Mouse (Mus musculus): ENCODE measurements around the gene Pkdcc. TPM values are rescaled to one million over a fixed set of nuclear protein-coding genes. Genes with fewer than 3 reads are reported as not detected.

The Pkdcc gene
- polyA plus RNA-seq (2016; fragmentation: Nextera tagmentation; extraction: Ambion mirVana) = 14.6 and 17.9 TPM in 2 replicates

- ATAC-seq (ENCODE audit: low FRiP score) = peak; percentile 85
- H3K4me1 ChIP-seq = peaks cover 57% of the 10 kb centered on the region
- 1% methylated on average over 78 of the region's 105 CpGs for WGBS
- no peaks in the 10 kb centered on the region for H3K9me3 ChIP-seq (replicated peaks)
- peak within 1 kb of the TSS; percentile 96 for H3K27ac ChIP-seq
- 0 out of 2 replicates have a peak, but pooled peaks cover 3% of the 10 kb centered on the region for H3K27me3 ChIP-seq
- peak within 1 kb of the TSS; percentile 94 for H3K4me2 ChIP-seq (replicated peaks)
- no peaks in the 10 kb centered on the region for H3K36me3 ChIP-seq
- H3K9ac ChIP-seq = peak within 1 kb of the TSS; percentile 98
- peak within 1 kb of the TSS; percentile 89 for H3K4me3 ChIP-seq
Observed at GRCm38 (mm10) chr17:83214674-83215528, at the start of gene Pkdcc. Gene Pkdcc (plus strand): TSS chr17:83215292.

DNA sequence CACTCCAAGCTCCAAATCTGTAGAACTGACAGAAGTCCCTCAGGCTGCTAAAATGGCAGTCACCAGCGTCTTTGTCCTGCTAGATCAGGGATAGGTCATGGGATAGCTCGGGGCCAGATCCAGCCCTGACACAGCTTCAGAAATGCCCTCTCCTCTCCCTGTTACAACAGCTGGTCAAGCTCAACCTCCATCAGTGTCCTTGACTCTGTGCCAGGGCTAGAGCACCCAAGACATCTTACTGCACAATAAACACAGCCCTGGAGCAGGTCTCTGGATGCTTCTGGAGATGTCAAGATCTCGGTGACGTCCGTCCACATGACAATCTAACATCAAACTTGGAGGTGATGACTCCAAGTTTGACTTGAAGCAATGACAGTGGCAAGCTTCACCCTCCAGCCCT is 48.9 kb upstream of the Pkdcc start:
- H3K27ac ChIP-seq = no peak overlapping the region
- 83% methylated on average over 5 of the region's 5 CpGs for WGBS
- H3K27me3 ChIP-seq = no peaks in the 10 kb centered on the region
- H3K4me1 ChIP-seq = peaks cover 20% of the 10 kb centered on the region
- H3K36me3 ChIP-seq = no peaks in the 10 kb centered on the region
- H3K9ac ChIP-seq = no peak overlapping the region
- H3K4me3 ChIP-seq = no peak overlapping the region
- H3K9me3 ChIP-seq (replicated peaks) = peaks cover 1% of the 10 kb centered on the region
- no peak overlapping the region for H3K4me2 ChIP-seq (replicated peaks)
- ATAC-seq (ENCODE audit: low FRiP score) = no peak

GRCm38 (mm10) chr17:83176146-83176545 is 38.9 kb upstream of the Pkdcc start:
- Histone ChIP-seq H3K9me3 (replicated peaks) (peaks cover 6% of the 10 kb centered on the region), H3K27ac (no peak overlapping the region), H3K36me3 (no peaks in the 10 kb centered on the region), H3K4me3 (no peak overlapping the region), H3K4me2 (replicated peaks) (no peak overlapping the region), H3K27me3 (no peaks in the 10 kb centered on the region; the same call in 1 of the 2 replicates), H3K4me1 (peaks cover 20% of the 10 kb centered on the region), H3K9ac (no peak overlapping the region)
- ATAC-seq (ENCODE audit: low FRiP score) = no peak
- WGBS = 86% methylated on average over 4 of the region's 4 CpGs

GRCm38 (mm10) chr17:83178483-83179150 is 36.5 kb upstream of the Pkdcc start:
- 41% methylated on average over 9 of the region's 9 CpGs for WGBS
- no peak for ATAC-seq (ENCODE audit: low FRiP score)
- H3K9ac ChIP-seq = no peak overlapping the region

DNA sequence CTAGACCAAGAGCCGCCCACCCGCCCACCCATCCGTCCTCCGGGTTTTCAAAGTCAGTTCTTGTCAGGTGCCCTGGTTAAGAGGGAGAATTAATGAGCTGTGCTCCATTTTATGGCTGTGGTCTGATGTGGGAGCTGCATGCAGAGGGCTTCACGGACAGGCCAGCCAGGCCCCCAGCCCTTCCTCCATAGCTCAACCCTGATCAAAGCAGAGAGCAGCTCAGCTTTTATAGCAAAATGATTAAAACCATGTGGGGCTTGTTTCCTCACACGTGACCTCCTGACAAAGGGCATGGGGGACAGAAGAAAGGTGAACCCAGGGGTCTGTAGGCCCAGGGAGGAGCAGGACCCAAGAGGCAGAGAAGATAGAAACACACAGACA is 36.0 kb upstream of the Pkdcc start:
- ATAC-seq (ENCODE audit: low FRiP score) = no peak
- no peaks in the 10 kb centered on the region for H3K36me3 ChIP-seq
- H3K27me3 ChIP-seq = no peaks in the 10 kb centered on the region; the same call in 1 of the 2 replicates
- 34% methylated on average over 6 of the region's 6 CpGs for WGBS
- H3K4me3 ChIP-seq = no peak overlapping the region
- no peak overlapping the region for H3K4me2 ChIP-seq (replicated peaks)
- H3K9me3 ChIP-seq (replicated peaks) = no peaks in the 10 kb centered on the region
- no peak overlapping the region for H3K27ac ChIP-seq
- peaks cover 20% of the 10 kb centered on the region for H3K4me1 ChIP-seq
- H3K9ac ChIP-seq = no peak overlapping the region

More at GRCm38 (mm10) chr17:83178483-83179150, 36.5 kb upstream of the Pkdcc start:
- Histone ChIP-seq H3K36me3 (no peaks in the 10 kb centered on the region), H3K9me3 (replicated peaks) (no peaks in the 10 kb centered on the region), H3K27ac (no peak overlapping the region), H3K4me3 (no peak overlapping the region), H3K27me3 (no peaks in the 10 kb centered on the region; the same call in 1 of the 2 replicates), H3K4me1 (peaks cover 20% of the 10 kb centered on the region), H3K4me2 (replicated peaks) (no peak overlapping the region)

DNA sequence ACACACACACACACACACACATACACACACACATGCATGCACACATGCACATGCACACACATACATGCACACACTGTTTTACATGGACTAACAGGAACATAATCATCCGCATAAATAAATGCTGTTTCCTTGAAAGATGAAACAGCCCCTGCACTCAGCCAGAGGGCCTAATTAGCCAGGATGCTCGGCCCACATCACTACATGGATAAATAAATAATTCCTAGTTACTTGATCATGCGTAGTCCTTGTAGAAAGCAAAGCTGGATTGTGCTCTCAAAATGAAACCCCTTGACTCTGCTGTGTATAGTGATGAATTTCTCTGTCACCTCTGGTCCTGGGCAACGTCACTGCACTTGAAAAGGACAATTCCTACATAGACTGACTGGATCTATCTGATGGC is 35.5 kb upstream of the Pkdcc start:
- peak; percentile 40; the same call in 1 of the 2 replicates for ATAC-seq (ENCODE audit: low FRiP score)
- Histone ChIP-seq H3K4me2 (replicated peaks) (no peak overlapping the region), H3K9ac (no peak overlapping the region), H3K4me1 (peaks cover 20% of the 10 kb centered on the region), H3K9me3 (replicated peaks) (no peaks in the 10 kb centered on the region), H3K4me3 (no peak overlapping the region), H3K27me3 (no peaks in the 10 kb centered on the region; the same call in 1 of the 2 replicates), H3K27ac (no peak overlapping the region), H3K36me3 (no peaks in the 10 kb centered on the region)
- 61% methylated on average over 4 of the region's 4 CpGs for WGBS

- ATAC-seq (ENCODE audit: low FRiP score) = no peak
- no peak overlapping the region for H3K9ac ChIP-seq
- H3K27ac ChIP-seq = no peak overlapping the region
- no peaks in the 10 kb centered on the region for H3K36me3 ChIP-seq
- H3K4me1 ChIP-seq = peaks cover 18% of the 10 kb centered on the region
- H3K4me3 ChIP-seq = no peak overlapping the region
- no peaks in the 10 kb centered on the region for H3K27me3 ChIP-seq
- no peaks in the 10 kb centered on the region for H3K9me3 ChIP-seq (replicated peaks)
- WGBS = 69% methylated on average over 7 of the region's 7 CpGs
- no peak overlapping the region for H3K4me2 ChIP-seq (replicated peaks)
Observed at GRCm38 (mm10) chr17:83181086-83181485, 34.0 kb upstream of the Pkdcc start.

DNA sequence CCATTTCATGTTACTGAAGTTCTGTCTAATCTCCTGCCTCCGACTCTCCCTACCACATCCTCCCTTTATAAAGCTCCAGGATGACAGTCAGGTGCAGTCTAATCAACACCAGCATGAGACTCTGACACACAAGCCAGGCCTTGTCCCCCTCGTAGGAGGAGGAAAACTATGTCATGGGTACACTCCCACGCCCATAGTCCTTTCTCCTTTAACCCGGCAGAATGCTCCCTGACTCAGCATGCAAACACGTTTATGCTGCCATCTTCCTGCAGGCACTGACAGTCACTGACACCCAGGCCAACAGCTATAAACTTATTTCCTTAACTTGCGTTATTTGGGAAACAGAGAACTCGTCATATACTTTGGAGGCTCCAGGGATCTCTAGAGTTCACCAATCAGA is 33.5 kb upstream of the Pkdcc start:
- Histone ChIP-seq H3K9me3 (replicated peaks) (no peaks in the 10 kb centered on the region), H3K27me3 (no peaks in the 10 kb centered on the region), H3K4me2 (replicated peaks) (no peak overlapping the region), H3K4me3 (no peak overlapping the region), H3K27ac (no peak overlapping the region), H3K9ac (no peak overlapping the region), H3K4me1 (peaks cover 18% of the 10 kb centered on the region), H3K36me3 (no peaks in the 10 kb centered on the region)
- WGBS = 69% methylated on average over 7 of the region's 7 CpGs
- ATAC-seq (ENCODE audit: low FRiP score) = no peak

DNA sequence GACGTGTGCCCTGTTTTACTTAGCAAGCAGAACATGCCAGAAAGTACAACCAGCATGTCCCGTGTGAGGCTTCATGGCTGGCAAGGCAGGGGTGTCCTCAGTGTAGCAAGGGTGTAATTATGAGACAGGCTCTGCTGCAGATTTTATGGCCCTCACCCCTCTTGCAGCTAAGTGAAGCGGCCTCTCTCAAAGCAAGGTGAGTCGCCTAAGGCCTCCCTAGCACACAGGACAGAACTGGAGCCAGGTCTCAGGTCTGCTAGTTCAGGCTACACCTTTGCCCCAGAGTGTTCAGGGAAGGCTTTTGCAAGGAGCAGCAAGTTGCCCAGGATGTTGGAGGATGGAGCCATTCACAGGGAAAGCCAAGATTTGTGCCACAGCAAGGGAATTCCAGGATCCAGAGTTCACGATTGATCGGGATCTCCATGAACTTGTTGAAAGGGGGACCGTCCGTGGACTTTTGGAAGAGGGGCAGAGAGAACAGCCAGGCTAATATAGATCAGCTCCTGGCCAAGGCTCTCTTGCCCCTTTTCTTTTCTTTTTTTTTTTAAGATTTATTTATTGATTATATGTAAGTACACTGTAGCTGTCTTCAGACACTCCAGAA is 32.9 kb upstream of the Pkdcc start:
- H3K4me3 ChIP-seq = no peak overlapping the region
- H3K36me3 ChIP-seq = no peaks in the 10 kb centered on the region
- no peak for ATAC-seq (ENCODE audit: low FRiP score)
- no peaks in the 10 kb centered on the region for H3K27me3 ChIP-seq
- no peak overlapping the region for H3K9ac ChIP-seq
- peaks cover 18% of the 10 kb centered on the region for H3K4me1 ChIP-seq
- no peak overlapping the region for H3K4me2 ChIP-seq (replicated peaks)
- no peak overlapping the region for H3K27ac ChIP-seq
- H3K9me3 ChIP-seq (replicated peaks) = no peaks in the 10 kb centered on the region
- WGBS = 86% methylated on average over 8 of the region's 8 CpGs

GRCm38 (mm10) chr17:83182780-83183179 is 32.3 kb upstream of the Pkdcc start:
- Histone ChIP-seq H3K4me3 (no peak overlapping the region), H3K36me3 (no peaks in the 10 kb centered on the region), H3K9ac (no peak overlapping the region), H3K4me2 (replicated peaks) (no peak overlapping the region), H3K27me3 (no peaks in the 10 kb centered on the region), H3K4me1 (peaks cover 18% of the 10 kb centered on the region), H3K9me3 (replicated peaks) (no peaks in the 10 kb centered on the region), H3K27ac (no peak overlapping the region)
- no peak for ATAC-seq (ENCODE audit: low FRiP score)
- 79% methylated on average over 6 of the region's 6 CpGs for WGBS

DNA sequence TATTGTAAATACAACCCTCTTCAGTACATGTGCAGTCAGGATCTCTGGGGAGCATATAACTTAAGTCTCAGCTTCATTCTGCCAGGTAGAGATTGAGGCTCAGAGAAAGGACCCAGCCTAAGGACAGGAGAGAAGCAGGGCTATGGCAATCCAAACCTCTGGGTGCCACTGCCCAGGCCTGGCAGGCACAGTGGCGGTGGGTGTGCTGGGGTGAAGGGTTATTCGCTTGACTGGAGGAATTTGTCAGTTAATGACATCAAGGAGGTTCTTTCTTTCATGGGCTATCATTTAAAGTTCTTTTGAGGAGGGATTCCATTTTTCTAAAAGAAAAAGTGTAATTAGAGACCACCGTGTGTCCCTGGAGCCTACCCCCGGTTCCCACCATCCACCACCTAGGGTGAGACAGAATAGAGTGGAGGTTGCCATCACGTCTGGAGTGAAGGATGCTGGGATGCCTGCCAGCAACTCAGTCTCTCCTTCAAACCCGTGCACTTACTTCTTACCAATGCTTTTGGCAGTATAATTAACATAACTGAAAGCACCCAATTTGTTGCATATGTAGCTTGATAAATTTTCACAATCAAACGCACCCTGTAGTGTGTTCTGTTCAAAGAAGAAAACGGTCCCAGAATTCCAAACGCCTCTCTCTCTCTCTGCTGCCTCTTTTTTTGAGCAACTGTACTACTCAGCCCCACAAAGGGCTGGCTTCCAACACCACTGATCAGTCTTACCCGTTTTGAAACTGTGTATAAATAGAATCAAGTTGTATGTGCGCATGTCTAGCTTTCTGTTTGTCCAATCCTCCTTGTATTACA is 27.1 kb upstream of the Pkdcc start:
- Histone ChIP-seq H3K4me1 (peaks cover 9% of the 10 kb centered on the region; the same call in 1 of the 2 replicates), H3K9me3 (replicated peaks) (no peaks in the 10 kb centered on the region), H3K4me3 (no peak overlapping the region), H3K27ac (no peak overlapping the region), H3K36me3 (no peaks in the 10 kb centered on the region), H3K4me2 (replicated peaks) (no peak overlapping the region), H3K27me3 (no peaks in the 10 kb centered on the region), H3K9ac (no peak overlapping the region)
- peak; percentile 61; the same call in 1 of the 2 replicates for ATAC-seq (ENCODE audit: low FRiP score)
- WGBS = 42% methylated on average over 11 of the region's 11 CpGs
